Mouse (Mus musculus) testis, adult 2 months (tissue): Measurements from ENCODE around the gene Syne1. TPM values are rescaled to one million over a fixed set of nuclear protein-coding genes. Genes with fewer than 3 reads are reported as not detected.

Experiments used
- H3K27ac ChIP-seq: fragments of 200-500 bp; 2 replicates; pipeline ENCODE4 v1.5.1; 2012; ENCODE audit warnings: low read depth, low read length; ENCODE audit not compliant: control insufficient read depth, insufficient read depth
- H3K27me3 ChIP-seq: fragments of 200-500 bp; 2 replicates; pipeline ENCODE4 v1.6.1; 2012; ENCODE audit warnings: mild to moderate bottlenecking, low read length, moderate library complexity; ENCODE audit not compliant: control insufficient read depth, insufficient read depth
- H3K36me3 ChIP-seq: fragments of 200-500 bp; 2 replicates; pipeline ENCODE4 v1.6.1; 2012; ENCODE audit warnings: mild to moderate bottlenecking, low read length; ENCODE audit not compliant: control insufficient read depth, insufficient read depth
- H3K4me1 ChIP-seq: fragments of 200-500 bp; 2 replicates; pipeline ENCODE4 v1.6.1; 2012; ENCODE audit warnings: low read length; ENCODE audit not compliant: control insufficient read depth, insufficient read depth
- H3K4me3 ChIP-seq: fragments of 200-500 bp; 2 replicates; pipeline ENCODE4 v1.5.1; 2012; ENCODE audit warnings: low read depth, mild to moderate bottlenecking, low read length, moderate library complexity, mixed read lengths; ENCODE audit not compliant: control insufficient read depth
- CTCF ChIP-seq: fragments of 200-500 bp; IDR thresholded peaks from 2 replicates; pipeline ENCODE4 v1.5.1; 2012; ENCODE audit warnings: low read depth, mild to moderate bottlenecking, inconsistent platforms, low read length, moderate library complexity; ENCODE audit not compliant: control insufficient read depth, insufficient read depth, insufficient replicate concordance
- POLR2A ChIP-seq: fragments of 200-500 bp; IDR thresholded peaks from 2 replicates; pipeline ENCODE4 v1.6.1; 2012; ENCODE audit warnings: low read depth, mild to moderate bottlenecking, inconsistent platforms, low read length, moderate library complexity; ENCODE audit not compliant: control insufficient read depth
- polyA plus RNA-seq: library from polyadenylated mRNA; depleted of rRNA; stranded (reverse); fragments of >200 nt; gene quantifications from 2 replicates; pipeline ENCODE4 v1.2.3, GENCODE M21; 2012

Syne1 gene
- polyA plus RNA-seq, 1 experiment, result 2.4 TPM

GRCm38 (mm10) chr10:5360560-5360959 is 190.7 kb downstream of the Syne1 start:
- no peaks in the 10 kb centered on the region for H3K4me1 ChIP-seq
- H3K36me3 ChIP-seq, result no peaks in the 10 kb centered on the region
- H3K27me3 ChIP-seq, result no peaks in the 10 kb centered on the region
- no peak overlapping the region for H3K4me3 ChIP-seq
- H3K27ac ChIP-seq, result no peak overlapping the region
- TF ChIP-seq POLR2A (no peak), CTCF (no peak)

- Histone ChIP-seq H3K4me3 (no peak overlapping the region), H3K36me3 (no peaks in the 10 kb centered on the region), H3K27ac (no peak overlapping the region), H3K4me1 (no peaks in the 10 kb centered on the region), H3K27me3 (no peaks in the 10 kb centered on the region)
- TF ChIP-seq CTCF (no peak), POLR2A (no peak)
Observed at GRCm38 (mm10) chr10:5356614-5357013, 194.7 kb downstream of the Syne1 start.

GRCm38 (mm10) chr10:5353390-5353789 is 197.9 kb downstream of the Syne1 start:
- Histone ChIP-seq H3K27ac (no peak overlapping the region), H3K4me1 (no peaks in the 10 kb centered on the region), H3K36me3 (no peaks in the 10 kb centered on the region), H3K4me3 (no peak overlapping the region), H3K27me3 (no peaks in the 10 kb centered on the region)
- TF ChIP-seq POLR2A (no peak), CTCF (no peak)

GRCm38 (mm10) chr10:5346911-5347310 is 204.4 kb downstream of the Syne1 start:
- Histone ChIP-seq H3K4me1 (no peaks in the 10 kb centered on the region), H3K27me3 (no peaks in the 10 kb centered on the region), H3K36me3 (no peaks in the 10 kb centered on the region), H3K4me3 (no peak overlapping the region), H3K27ac (no peak overlapping the region)
- no peak for TF ChIP-seq POLR2A
- no peak for TF ChIP-seq CTCF

GRCm38 (mm10) chr10:5343211-5343610 is 208.1 kb downstream of the Syne1 start:
- TF ChIP-seq CTCF, result no peak
- no peak for TF ChIP-seq POLR2A
- Histone ChIP-seq H3K36me3 (no peaks in the 10 kb centered on the region), H3K4me3 (no peak overlapping the region), H3K4me1 (no peaks in the 10 kb centered on the region), H3K27me3 (no peaks in the 10 kb centered on the region), H3K27ac (no peak overlapping the region)

GRCm38 (mm10) chr10:5336394-5336793 is 214.9 kb downstream of the Syne1 start:
- H3K27me3 ChIP-seq, result no peaks in the 10 kb centered on the region
- H3K4me3 ChIP-seq, result no peak overlapping the region
- no peak overlapping the region for H3K27ac ChIP-seq
- H3K4me1 ChIP-seq, result no peaks in the 10 kb centered on the region
- H3K36me3 ChIP-seq, result no peaks in the 10 kb centered on the region
- TF ChIP-seq CTCF (no peak), POLR2A (no peak)

- no peaks in the 10 kb centered on the region for H3K27me3 ChIP-seq
- no peaks in the 10 kb centered on the region for H3K4me1 ChIP-seq
- no peaks in the 10 kb centered on the region for H3K36me3 ChIP-seq
- no peak overlapping the region for H3K27ac ChIP-seq
- no peak for TF ChIP-seq CTCF
- no peak for TF ChIP-seq POLR2A
- H3K4me3 ChIP-seq, result no peak overlapping the region
Observed at GRCm38 (mm10) chr10:5332801-5333200, 218.5 kb downstream of the Syne1 start.

- H3K4me3 ChIP-seq, result peak overlapping the region; percentile 49
- H3K36me3 ChIP-seq, result no peaks in the 10 kb centered on the region
- TF ChIP-seq POLR2A (no peak), CTCF (no peak)
- H3K27me3 ChIP-seq, result no peaks in the 10 kb centered on the region
- no peak overlapping the region for H3K27ac ChIP-seq
- H3K4me1 ChIP-seq, result peaks cover 8% of the 10 kb centered on the region
Observed at GRCm38 (mm10) chr10:5326716-5327115, 224.6 kb downstream of the Syne1 start.

GRCm38 (mm10) chr10:5323741-5324395 is 227.4 kb downstream of the Syne1 start:
- Histone ChIP-seq H3K27ac (no peak overlapping the region), H3K4me1 (peaks cover 8% of the 10 kb centered on the region), H3K36me3 (no peaks in the 10 kb centered on the region), H3K4me3 (no peak overlapping the region), H3K27me3 (no peaks in the 10 kb centered on the region)
- TF ChIP-seq CTCF, result no peak
